Mouse (Mus musculus): ENCODE results near the gene Pamr1. TPM values are rescaled to one million over a fixed set of nuclear protein-coding genes. Genes with fewer than 3 reads are reported as not detected.
A peak's percentile ranks its signal among the peaks of the same experiment; 100 is the strongest.

Pamr1 gene
- polyA plus RNA-seq, 1 experiment from 2014 or later = 4.1 TPM

GRCm38 (mm10) chr2:102677400-102677799 is 127.6 kb downstream of the Pamr1 start:
- no peak overlapping the region for H3K4me2 ChIP-seq (ENCODE audit: low read length)
- WGBS = 88% methylated on average over 6 of the region's 6 CpGs
- no peak overlapping the region for H3K27ac ChIP-seq (replicated peaks; ENCODE audit: low read depth, low read length)
- H3K9ac ChIP-seq (replicated peaks; ENCODE audit: low read length) = no peak overlapping the region
- no peak for ATAC-seq (ENCODE audit: low FRiP score, low TSS enrichment)
- DNase-seq = no peak
- H3K9me3 ChIP-seq (ENCODE audit: control insufficient read depth, low read length) = no peaks in the 10 kb centered on the region
- 0 out of 2 replicates have a peak, but pooled peaks cover 3% of the 10 kb centered on the region for H3K4me1 ChIP-seq (ENCODE audit: control insufficient read depth, insufficient read depth, low read length)
- no peaks in the 10 kb centered on the region for H3K36me3 ChIP-seq (ENCODE audit: control insufficient read depth, insufficient read depth, low read length)
- H3K4me3 ChIP-seq (replicated peaks; ENCODE audit: low read depth, low read length) = no peak overlapping the region
- H3K27me3 ChIP-seq (ENCODE audit: control insufficient read depth, insufficient read depth, low read length) = no peaks in the 10 kb centered on the region

GRCm38 (mm10) chr2:102681351-102681750 is 131.5 kb downstream of the Pamr1 start:
- Histone ChIP-seq H3K4me1 (ENCODE audit: control insufficient read depth, insufficient read depth, low read length) (peaks cover 13% of the 10 kb centered on the region), H3K9me3 (ENCODE audit: control insufficient read depth, low read length) (no peaks in the 10 kb centered on the region)
- 84% methylated on average over 7 of the region's 7 CpGs for WGBS

GRCm38 (mm10) chr2:102682168-102682567 is 132.4 kb downstream of the Pamr1 start:
- ATAC-seq (ENCODE audit: low FRiP score, low TSS enrichment) = no peak
- Histone ChIP-seq H3K4me2 (ENCODE audit: low read length) (no peak overlapping the region), H3K9me3 (ENCODE audit: control insufficient read depth, low read length) (no peaks in the 10 kb centered on the region), H3K36me3 (ENCODE audit: control insufficient read depth, insufficient read depth, low read length) (no peaks in the 10 kb centered on the region), H3K27me3 (ENCODE audit: control insufficient read depth, insufficient read depth, low read length) (no peaks in the 10 kb centered on the region), H3K4me3 (replicated peaks; ENCODE audit: low read depth, low read length) (no peak overlapping the region), H3K9ac (replicated peaks; ENCODE audit: low read length) (no peak overlapping the region), H3K4me1 (ENCODE audit: control insufficient read depth, insufficient read depth, low read length) (peaks cover 20% of the 10 kb centered on the region), H3K27ac (replicated peaks; ENCODE audit: low read depth, low read length) (no peak overlapping the region)
- 51% methylated on average over 5 of the region's 5 CpGs for WGBS
- DNase-seq = no peak

More at GRCm38 (mm10) chr2:102681351-102681750, 131.5 kb downstream of the Pamr1 start:
- Histone ChIP-seq H3K4me2 (ENCODE audit: low read length) (no peak overlapping the region), H3K27ac (replicated peaks; ENCODE audit: low read depth, low read length) (no peak overlapping the region), H3K4me3 (replicated peaks; ENCODE audit: low read depth, low read length) (no peak overlapping the region), H3K27me3 (ENCODE audit: control insufficient read depth, insufficient read depth, low read length) (no peaks in the 10 kb centered on the region), H3K9ac (replicated peaks; ENCODE audit: low read length) (no peak overlapping the region), H3K36me3 (ENCODE audit: control insufficient read depth, insufficient read depth, low read length) (no peaks in the 10 kb centered on the region)
- DNase-seq (no peak), ATAC-seq (ENCODE audit: low FRiP score, low TSS enrichment) (no peak)

GRCm38 (mm10) chr2:102685371-102686107 is 135.7 kb downstream of the Pamr1 start:
- H3K4me2 ChIP-seq (ENCODE audit: low read length) = peak overlapping the region; percentile 47
- H3K9ac ChIP-seq (replicated peaks; ENCODE audit: low read length) = peak overlapping the region; percentile 42; the same call in 1 of the 2 replicates
- H3K27ac ChIP-seq (replicated peaks; ENCODE audit: low read depth, low read length) = peak overlapping the region; percentile 84
- DNase-seq = peak; percentile 87
- H3K9me3 ChIP-seq (ENCODE audit: control insufficient read depth, low read length) = no peaks in the 10 kb centered on the region
- peaks cover 24% of the 10 kb centered on the region for H3K4me1 ChIP-seq (ENCODE audit: control insufficient read depth, insufficient read depth, low read length)
- WGBS = 80% methylated on average over 7 of the region's 7 CpGs
- ATAC-seq (ENCODE audit: low FRiP score, low TSS enrichment) = peak; percentile 86
- no peaks in the 10 kb centered on the region for H3K27me3 ChIP-seq (ENCODE audit: control insufficient read depth, insufficient read depth, low read length)
- peak overlapping the region; percentile 15; the same call in 1 of the 2 replicates for H3K4me3 ChIP-seq (replicated peaks; ENCODE audit: low read depth, low read length)
- H3K36me3 ChIP-seq (ENCODE audit: control insufficient read depth, insufficient read depth, low read length) = no peaks in the 10 kb centered on the region

- Histone ChIP-seq H3K27me3 (ENCODE audit: control insufficient read depth, insufficient read depth, low read length) (no peaks in the 10 kb centered on the region), H3K9me3 (ENCODE audit: control insufficient read depth, low read length) (no peaks in the 10 kb centered on the region), H3K36me3 (ENCODE audit: control insufficient read depth, insufficient read depth, low read length) (no peaks in the 10 kb centered on the region), H3K4me3 (replicated peaks; ENCODE audit: low read depth, low read length) (peak overlapping the region; percentile 15; the same call in 1 of the 2 replicates), H3K4me1 (ENCODE audit: control insufficient read depth, insufficient read depth, low read length) (peaks cover 24% of the 10 kb centered on the region), H3K4me2 (ENCODE audit: low read length) (peak overlapping the region; percentile 47), H3K9ac (replicated peaks; ENCODE audit: low read length) (peak overlapping the region; percentile 42; the same call in 1 of the 2 replicates), H3K27ac (replicated peaks; ENCODE audit: low read depth, low read length) (peak overlapping the region; percentile 84)
- ATAC-seq (ENCODE audit: low FRiP score, low TSS enrichment) (no peak; the same call in 1 of the 2 replicates), DNase-seq (no peak)
- WGBS = 21% methylated on average over 9 of the region's 9 CpGs
These were observed 136.3 kb downstream of the Pamr1 start for GRCm38 (mm10) chr2:102686108-102686450.

Other genes starting within 250 kb of the Pamr1 start
- 58.7 and 71.7 TPM in 2 replicates for gene Trim44, start 142.2 kb upstream of the Pamr1 start, polyA plus RNA-seq (2014; fragmentation: Nextera tagmentation; extraction: Ambion mirVana)
- gene Fjx1, start 97.5 kb upstream of the Pamr1 start, polyA plus RNA-seq (2014; fragmentation: Nextera tagmentation; extraction: Ambion mirVana) = 33.0 and 34.4 TPM in 2 replicates
- gene Slc1a2, start 108.6 kb downstream of the Pamr1 start, polyA plus RNA-seq (2014; fragmentation: Nextera tagmentation; extraction: Ambion mirVana) = 22.3 and 24.0 TPM in 2 replicates

All from midbrain, embryonic 14.5 days (tissue).